Mouse (Mus musculus) liver, postnatal 0 days (tissue): ENCODE results near the gene Kcnh6.

Experiments
- CTCF ChIP-seq: sonication (generic); IDR thresholded peaks from 2 replicates; pipeline ENCODE4 v1.5.1; 2016; ENCODE audit warnings: antibody characterized with exemption, low read depth
- EP300 ChIP-seq: IDR thresholded peaks from 2 replicates; pipeline ENCODE4 v1.6.1; 2016; ENCODE audit warnings: antibody characterized with exemption, low read depth, mild to moderate bottlenecking

- TF ChIP-seq EP300, result no peak
- no peak for TF ChIP-seq CTCF
Observed at GRCm38 (mm10) chr11:106045256-106045655, 37.3 kb downstream of the Kcnh6 start.
